8 mouse cellular contexts compared by ENCODE assay signal in genomic region chr4:134397121-134397520, GRCm38 (mm10). TPM values are rescaled to one million over a fixed set of nuclear protein-coding genes. Genes with fewer than 3 reads are reported as not detected.
DNase-seq lines count a peak whose midpoint lies in the region; ATAC-seq and TF ChIP-seq lines count a peak whose summit lies in the region.

No protein-coding gene starts in this region.

- 18% methylated on average over 7 of the region's 7 CpGs for WGBS in forebrain, postnatal 0 days
- 27% methylated on average over 7 of the region's 7 CpGs for WGBS in hindbrain, embryonic 15.5 days
- WGBS in midbrain, embryonic 15.5 days = 23% methylated on average over 7 of the region's 7 CpGs

- no peaks in the 10 kb centered on the region for H3K9me3 ChIP-seq in forebrain, postnatal 0 days (ENCODE audit: low read length)
- H3K9me3 ChIP-seq in hindbrain, embryonic 15.5 days = no peaks in the 10 kb centered on the region
- H3K9me3 ChIP-seq in midbrain, embryonic 15.5 days = no peaks in the 10 kb centered on the region

- 0 out of 2 replicates have a peak overlapping the region, but pooled peaks have one; percentile 4 for H3K4me3 ChIP-seq in brown adipose tissue, adult 24 weeks (ENCODE audit: insufficient read depth, low read depth, low read length)
- H3K4me3 ChIP-seq in forebrain, postnatal 0 days (ENCODE audit: low read depth, low read length) = no peak overlapping the region
- H3K4me3 ChIP-seq in hindbrain, embryonic 15.5 days = no peak overlapping the region
- H3K4me3 ChIP-seq in midbrain, embryonic 15.5 days = 0 out of 2 replicates have a peak overlapping the region, but pooled peaks have one; percentile 3

- H3K27me3 ChIP-seq in forebrain, postnatal 0 days (ENCODE audit: insufficient read depth, low read length) = no peaks in the 10 kb centered on the region
- no peaks in the 10 kb centered on the region for H3K27me3 ChIP-seq in hindbrain, embryonic 15.5 days
- H3K27me3 ChIP-seq in midbrain, embryonic 15.5 days (replicated peaks) = no peaks in the 10 kb centered on the region

- peak overlapping the region; percentile 92 for H3K4me2 ChIP-seq in forebrain, postnatal 0 days (ENCODE audit: low read depth)
- H3K4me2 ChIP-seq in hindbrain, embryonic 15.5 days = peak overlapping the region; percentile 95
- H3K4me2 ChIP-seq in midbrain, embryonic 15.5 days = peak overlapping the region; percentile 90

- 0 out of 2 replicates have a peak, but pooled peaks have one; percentile 15 for TF ChIP-seq CTCF in forebrain, postnatal 0 days (IDR thresholded peaks at IDR 0.05; ENCODE audit: low read depth)

- H3K4me1 ChIP-seq in brown adipose tissue, adult 24 weeks (ENCODE audit: control insufficient read depth, insufficient read depth, insufficient read length, low read length) = peaks cover 2% of the 10 kb centered on the region
- H3K4me1 ChIP-seq in forebrain, postnatal 0 days (ENCODE audit: insufficient read depth) = peaks cover 18% of the 10 kb centered on the region
- H3K4me1 ChIP-seq in hindbrain, embryonic 15.5 days (replicated peaks) = peaks cover 50% of the 10 kb centered on the region
- peaks cover 45% of the 10 kb centered on the region for H3K4me1 ChIP-seq in midbrain, embryonic 15.5 days

- no peaks in the 10 kb centered on the region for H3K36me3 ChIP-seq in forebrain, postnatal 0 days (ENCODE audit: insufficient read depth)
- no peaks in the 10 kb centered on the region for H3K36me3 ChIP-seq in hindbrain, embryonic 15.5 days
- no peaks in the 10 kb centered on the region for H3K36me3 ChIP-seq in midbrain, embryonic 15.5 days (replicated peaks)

- ATAC-seq in forebrain, postnatal 0 days = no peak
- no peak for ATAC-seq in hindbrain, embryonic 15.5 days (ENCODE audit: low FRiP score, low read depth)
- ATAC-seq in midbrain, embryonic 15.5 days (replicated peaks) = no peak

- H3K9ac ChIP-seq in forebrain, postnatal 0 days = no peak overlapping the region
- 0 out of 2 replicates have a peak overlapping the region, but pooled peaks have one; percentile 0 for H3K9ac ChIP-seq in hindbrain, embryonic 15.5 days
- H3K9ac ChIP-seq in midbrain, embryonic 15.5 days = no peak overlapping the region

- DNase-seq in Muller cell, postnatal 12 days (ENCODE audit: inconsistent ontology term) = peak; percentile 88
- peak; percentile 53 for DNase-seq in forebrain, postnatal 0 days
- DNase-seq in liver = peak; percentile 34
- no peak for DNase-seq in retina, embryonic 14.5 days (ENCODE audit: low spot score)
- no peak for DNase-seq in embryo, embryonic 9.5 days (ENCODE audit: extremely low spot score)

- H3K27ac ChIP-seq in brown adipose tissue, adult 24 weeks (replicated peaks; ENCODE audit: low read depth, low read length) = peak overlapping the region; percentile 35; the same call in 1 of the 2 replicates
- H3K27ac ChIP-seq in forebrain, postnatal 0 days (ENCODE audit: low read depth, low read length) = peak overlapping the region; percentile 69
- peak overlapping the region; percentile 43 for H3K27ac ChIP-seq in hindbrain, embryonic 15.5 days (replicated peaks)
- peak overlapping the region; percentile 19; the same call in 1 of the 2 replicates for H3K27ac ChIP-seq in midbrain, embryonic 15.5 days

RNA-seq across cellular contexts. Expression of gene Pafah2, which starts 1.0 kb away (rescaled TPM):
- polyA plus RNA-seq in brown adipose tissue, adult 24 weeks (2012; ENCODE audit: insufficient read depth, insufficient read length, missing spikeins) = 12.3 and 17.4 TPM in 2 replicates
- 11.1 and 18.0 TPM in 2 replicates for total RNA-seq in forebrain, postnatal 0 days (2014; rRNA removed)
- polyA plus RNA-seq in forebrain, postnatal 0 days (2015; fragmentation: Nextera tagmentation; extraction: Ambion mirVana) = 6.4 and 7.6 TPM in 2 replicates
- polyA plus RNA-seq in hindbrain, embryonic 15.5 days (2015; fragmentation: Nextera tagmentation; extraction: Ambion mirVana) = 7.6 and 8.1 TPM in 2 replicates
- polyA plus RNA-seq in midbrain, embryonic 15.5 days (2015; fragmentation: Nextera tagmentation; extraction: Ambion mirVana) = 7.7 and 8.0 TPM in 2 replicates

RNA-seq across cellular contexts. Expression of gene Extl1, which starts 13.5 kb away (rescaled TPM):
- 0.52 and 1.0 TPM in 2 replicates for polyA plus RNA-seq in brown adipose tissue, adult 24 weeks (2012; ENCODE audit: insufficient read depth, insufficient read length, missing spikeins)
- total RNA-seq in forebrain, postnatal 0 days (2014; rRNA removed) = 0.95 and 1.4 TPM in 2 replicates
- polyA plus RNA-seq in forebrain, postnatal 0 days (2015; fragmentation: Nextera tagmentation; extraction: Ambion mirVana) = 1.2 TPM in 2 replicates
- 0.45 and 0.51 TPM in 2 replicates for polyA plus RNA-seq in hindbrain, embryonic 15.5 days (2015; fragmentation: Nextera tagmentation; extraction: Ambion mirVana)
- polyA plus RNA-seq in midbrain, embryonic 15.5 days (2015; fragmentation: Nextera tagmentation; extraction: Ambion mirVana) = 0.59 and 0.62 TPM in 2 replicates

RNA-seq across cellular contexts. Expression of gene Slc30a2, which starts 54.1 kb away (rescaled TPM):
- not detected in 2 replicates for polyA plus RNA-seq in brown adipose tissue, adult 24 weeks (2012; ENCODE audit: insufficient read depth, insufficient read length, missing spikeins)
- 0.08 TPM in 1 of 2 replicates, not detected in the other for total RNA-seq in forebrain, postnatal 0 days (2014; rRNA removed)
- 0.15 and 0.28 TPM in 2 replicates for polyA plus RNA-seq in forebrain, postnatal 0 days (2015; fragmentation: Nextera tagmentation; extraction: Ambion mirVana)
- 0.16 and 0.33 TPM in 2 replicates for polyA plus RNA-seq in hindbrain, embryonic 15.5 days (2015; fragmentation: Nextera tagmentation; extraction: Ambion mirVana)
- 0.22 and 0.23 TPM in 2 replicates for polyA plus RNA-seq in midbrain, embryonic 15.5 days (2015; fragmentation: Nextera tagmentation; extraction: Ambion mirVana)

Comparison
In these comparisons a context has a peak if more than half of its experiments do, and no peak if none do; other contexts are left out.
1. DNase-seq: peak in Muller cell, postnatal 12 days (single experiment), forebrain, postnatal 0 days (single experiment) and liver (single experiment); none in retina, embryonic 14.5 days (single experiment) and embryo, embryonic 9.5 days (single experiment).
2. H3K27ac ChIP-seq: peak in every context shown above with its lines; median percentile 69 in forebrain, postnatal 0 days; 43 in hindbrain, embryonic 15.5 days; 35 in brown adipose tissue, adult 24 weeks; 19 in midbrain, embryonic 15.5 days.
3. H3K4me3 ChIP-seq: peak in brown adipose tissue, adult 24 weeks (single experiment) and midbrain, embryonic 15.5 days (single experiment); none in forebrain, postnatal 0 days (single experiment) and hindbrain, embryonic 15.5 days (single experiment).
4. Peak in every context shown above with its lines, with median percentiles within 50 percentile points of each other: H3K4me2 ChIP-seq.